Mouse (Mus musculus) brain, embryonic 18.5 days (tissue): Measurements from ENCODE around the gene Cytl1.
A peak's percentile ranks its signal among the peaks of the same experiment; 100 is the strongest.

Experiments used
- DNase-seq: peaks from one replicate; pipeline ENCODE4 v3.0.0-alpha.2; 2012; ENCODE audit warnings: low read depth, low spot score

Cytl1 gene

DNA sequence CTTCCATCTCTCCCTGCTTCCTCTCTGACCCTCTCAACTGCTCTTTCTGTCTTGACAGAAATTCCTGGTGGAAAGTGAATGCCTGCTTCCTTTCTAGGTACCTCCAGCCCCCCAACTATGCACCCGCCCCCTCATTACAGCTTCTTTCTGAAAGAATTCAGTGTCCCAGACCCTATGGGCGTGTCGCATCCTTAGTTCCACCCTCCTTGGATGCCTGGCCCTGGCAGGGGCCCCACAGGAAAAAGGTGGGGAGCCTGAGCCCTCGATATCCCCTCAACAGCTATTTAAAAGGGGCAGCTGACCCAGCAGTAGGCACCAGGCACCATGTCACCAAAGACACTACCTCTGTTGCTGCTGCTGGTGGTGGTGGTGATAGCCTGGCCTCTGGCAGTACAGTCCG lies at the start of gene Cytl1:
Gene Cytl1, plus strand, starts transcription at position 296 of the 400 bp plus-strand sequence.
- no peak for DNase-seq

DNA sequence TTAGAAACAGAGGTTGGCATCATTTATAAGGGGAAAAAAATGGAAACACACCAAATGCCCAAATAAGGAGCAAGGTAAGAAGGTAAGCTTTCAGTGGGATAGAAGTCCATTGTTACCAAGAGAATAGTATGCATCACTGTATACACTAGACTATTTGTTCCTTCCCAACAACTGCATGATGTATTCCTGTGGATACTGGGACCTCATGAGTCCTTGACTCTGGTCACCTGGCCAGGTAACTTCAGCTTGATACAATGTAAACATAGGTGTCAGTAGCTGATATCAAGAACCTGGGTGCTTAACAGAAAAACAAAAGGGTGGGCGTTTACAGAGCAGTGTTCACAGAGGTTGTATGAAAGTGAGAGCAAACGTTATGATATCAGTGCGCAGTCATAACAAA lies 42.6 kb upstream of the Cytl1 start:
- DNase-seq: no peak

DNA sequence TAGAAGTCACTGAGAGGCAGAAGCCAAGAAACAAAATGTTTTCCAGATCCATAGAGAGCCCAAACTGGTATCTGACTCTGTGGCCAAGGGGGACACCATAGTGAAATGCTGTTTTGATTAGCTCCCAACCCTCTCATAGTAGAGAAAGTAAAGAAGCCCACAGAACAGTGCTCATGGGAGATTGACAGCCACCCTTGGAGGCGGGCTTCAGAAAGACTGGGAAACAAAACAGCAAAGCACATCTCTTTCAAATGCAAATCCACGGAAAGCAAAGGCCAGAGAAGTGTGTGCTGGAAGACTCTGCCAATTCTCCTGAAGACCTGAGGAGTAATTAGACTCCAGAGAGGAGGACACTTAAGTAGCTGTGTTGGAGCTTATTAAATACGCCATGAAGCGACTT lies 39.5 kb upstream of the Cytl1 start:
- no peak for DNase-seq

DNA sequence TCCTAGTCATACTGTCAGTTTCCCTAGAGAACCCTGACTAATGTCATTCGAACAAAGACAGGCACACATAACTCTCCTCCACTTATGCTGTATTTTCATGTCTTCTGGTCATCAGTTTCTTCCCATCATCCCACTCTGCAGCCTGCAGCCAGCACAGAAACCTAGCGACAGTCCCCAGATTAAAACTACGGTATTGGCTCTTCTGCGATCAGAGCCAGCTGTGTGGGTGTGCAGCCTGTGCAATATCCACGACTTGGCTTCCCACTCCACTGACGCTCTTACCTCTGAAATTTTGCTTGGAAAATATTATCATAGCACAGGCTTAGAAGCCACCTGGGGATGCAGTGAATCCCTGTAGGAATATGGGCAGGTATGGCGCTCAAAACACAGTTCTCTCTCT lies 38.0 kb upstream of the Cytl1 start:
- no peak for DNase-seq

DNA sequence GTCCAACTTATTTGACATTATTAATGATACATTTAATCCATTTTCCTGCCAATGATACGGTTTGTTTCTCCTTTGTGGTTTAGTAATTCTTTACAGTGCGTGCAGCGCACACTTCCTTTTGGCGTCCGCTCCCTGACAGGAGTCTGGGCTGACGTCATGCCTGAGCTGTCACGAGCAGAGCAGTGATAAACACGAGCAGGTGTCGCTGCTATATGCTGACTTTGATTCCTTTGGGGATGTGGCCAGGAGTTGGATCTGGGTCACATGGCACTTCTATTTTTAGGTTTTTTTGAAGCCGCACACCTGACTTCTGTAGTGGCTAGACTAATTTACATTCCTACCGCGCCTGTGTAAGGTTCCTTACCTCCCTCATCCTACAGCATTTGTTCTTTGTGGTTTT lies 35.6 kb upstream of the Cytl1 start:
- no peak for DNase-seq

DNA sequence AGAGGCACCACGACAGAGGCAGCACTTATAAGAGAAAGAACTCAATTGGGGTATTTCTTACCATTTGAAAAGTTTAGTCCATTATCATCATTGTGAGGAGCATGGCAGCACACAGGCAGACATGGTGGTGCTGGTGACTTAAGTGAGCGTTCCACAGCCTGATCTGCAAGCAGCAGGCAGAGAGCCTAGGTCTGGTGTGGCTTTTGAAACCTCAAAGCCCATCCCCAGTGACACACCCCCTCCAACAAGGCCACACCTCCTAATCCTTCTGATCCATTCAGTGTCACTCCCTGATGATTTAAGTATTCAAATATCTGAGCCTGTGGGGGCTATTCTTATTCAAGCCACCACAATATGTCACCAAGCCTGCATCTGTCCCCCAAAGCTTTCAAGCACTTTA lies 30.4 kb upstream of the Cytl1 start:
- DNase-seq: no peak

DNA sequence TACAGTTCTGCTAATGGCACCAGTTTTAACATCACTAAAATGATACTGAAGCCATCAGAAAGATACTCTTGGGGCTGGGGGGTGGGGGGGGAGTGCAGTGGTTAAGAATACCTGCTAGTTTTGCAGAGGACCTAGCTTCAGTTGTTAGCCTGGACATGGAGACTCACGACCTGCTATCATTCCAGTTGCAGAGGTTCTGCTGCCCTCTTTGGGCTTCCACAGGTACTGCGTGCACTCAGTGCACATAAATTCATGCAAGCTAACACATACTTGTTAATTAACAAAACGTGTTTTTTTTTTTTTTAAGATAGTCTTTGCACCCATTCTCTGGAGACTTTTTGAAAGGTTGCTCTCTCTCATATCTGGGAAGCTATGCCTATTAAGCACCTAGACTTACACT lies 27.2 kb upstream of the Cytl1 start:
- no peak for DNase-seq

DNA sequence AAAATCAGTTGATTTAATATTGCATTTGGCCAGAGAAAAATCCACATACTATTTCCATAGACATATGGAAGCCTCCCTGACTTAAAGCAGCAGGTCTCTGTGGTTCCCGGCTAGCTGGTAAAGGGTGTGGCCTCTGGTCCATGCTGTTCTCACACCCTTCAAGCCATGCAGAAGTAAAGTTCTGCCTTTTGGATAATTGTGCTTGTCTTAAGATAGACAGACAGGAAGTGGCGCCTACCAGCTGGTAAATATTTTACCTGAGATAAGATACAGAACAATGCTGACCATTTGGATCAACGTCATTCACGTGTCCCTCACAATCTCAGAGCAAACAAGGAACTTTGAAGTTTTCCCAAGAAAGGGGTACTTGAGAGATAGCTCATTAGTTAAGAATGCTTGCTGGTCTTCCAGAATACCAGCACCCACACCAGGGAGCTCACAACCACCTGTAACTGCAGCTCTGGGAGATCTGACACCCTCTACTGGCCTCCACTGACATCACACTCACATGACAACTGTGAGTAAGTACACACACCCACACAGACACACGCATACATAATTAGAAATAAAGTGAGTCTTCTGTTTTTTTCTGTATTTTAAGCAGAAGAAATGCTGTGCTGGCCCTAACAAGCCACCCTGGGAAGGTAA lies 25.9 kb upstream of the Cytl1 start:
- no peak for DNase-seq

DNA sequence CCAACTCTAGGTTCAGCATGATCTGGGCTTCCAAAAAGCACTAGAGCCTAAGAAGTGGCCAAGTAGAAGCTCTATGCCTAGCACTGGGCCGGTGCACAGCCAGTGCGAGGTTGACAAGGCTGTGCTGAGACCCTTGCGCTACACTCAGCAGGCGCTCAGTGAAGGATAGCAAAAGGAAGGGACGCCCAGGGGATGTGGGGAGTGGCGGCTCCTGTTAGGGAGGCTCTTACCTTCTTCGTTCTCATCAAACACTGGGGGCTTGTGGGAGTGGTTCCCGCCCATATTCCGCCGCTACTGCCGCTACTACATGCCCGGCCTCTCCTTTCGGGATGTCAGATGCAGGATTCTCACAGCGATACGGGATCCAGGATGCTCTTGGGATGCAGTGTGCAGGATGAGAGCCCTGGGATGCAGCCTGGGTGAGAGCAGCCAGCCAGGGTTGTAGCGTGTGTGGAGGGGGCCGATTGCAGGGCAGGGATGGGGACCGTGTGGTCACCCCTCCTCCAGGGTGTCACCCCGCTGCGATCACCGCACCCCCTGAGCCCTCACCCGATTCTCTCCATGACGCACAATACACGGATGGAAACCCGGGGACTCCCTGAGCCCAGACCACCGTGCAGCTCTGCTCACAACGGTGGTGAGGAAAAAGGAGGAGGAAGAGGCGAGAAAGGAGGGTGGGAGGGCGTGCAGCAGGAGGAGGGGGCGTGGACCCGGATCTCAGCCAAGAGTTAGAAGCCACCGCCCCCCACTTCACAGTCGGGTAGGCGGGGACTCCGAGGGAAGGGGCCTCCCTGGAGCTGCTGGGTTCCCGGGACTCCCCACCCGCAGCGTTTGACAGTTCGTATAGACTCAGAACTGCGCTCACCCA lies 18.6 kb upstream of the Cytl1 start, which contains the start of gene Stk32b:
Gene Stk32b, minus strand, starts transcription at position 667 of the 868 bp plus-strand sequence.
- peak; percentile 64 for DNase-seq

DNA sequence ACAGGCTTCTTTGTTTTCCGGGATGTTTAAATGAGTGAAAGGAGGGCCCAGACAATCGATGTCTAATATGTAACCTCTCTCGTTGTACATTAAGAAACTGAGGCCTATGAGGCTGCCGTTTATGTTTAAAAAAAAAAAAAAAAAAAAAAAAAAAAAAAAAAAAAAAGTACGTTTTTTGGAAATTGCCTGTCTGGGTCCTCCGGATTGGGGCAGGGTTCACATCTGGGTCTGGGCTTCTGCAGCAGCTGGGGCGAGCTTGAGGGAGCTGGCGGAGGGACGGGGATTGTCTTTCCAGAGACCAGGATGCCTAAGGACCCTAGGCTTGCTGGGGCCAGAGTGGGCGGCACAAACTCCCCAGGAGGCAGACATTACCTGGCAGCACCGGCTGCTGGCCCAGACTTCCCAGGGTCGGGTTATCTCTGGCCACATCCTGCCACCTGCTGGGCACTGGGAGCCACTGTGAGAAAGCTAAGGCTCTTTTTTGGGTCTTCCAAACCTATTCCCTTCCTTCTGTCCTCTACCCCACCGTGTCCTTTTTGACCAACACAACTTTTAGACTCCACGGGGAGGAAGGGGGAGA lies 17.8 kb upstream of the Cytl1 start:
- DNase-seq: peak; percentile 49

DNA sequence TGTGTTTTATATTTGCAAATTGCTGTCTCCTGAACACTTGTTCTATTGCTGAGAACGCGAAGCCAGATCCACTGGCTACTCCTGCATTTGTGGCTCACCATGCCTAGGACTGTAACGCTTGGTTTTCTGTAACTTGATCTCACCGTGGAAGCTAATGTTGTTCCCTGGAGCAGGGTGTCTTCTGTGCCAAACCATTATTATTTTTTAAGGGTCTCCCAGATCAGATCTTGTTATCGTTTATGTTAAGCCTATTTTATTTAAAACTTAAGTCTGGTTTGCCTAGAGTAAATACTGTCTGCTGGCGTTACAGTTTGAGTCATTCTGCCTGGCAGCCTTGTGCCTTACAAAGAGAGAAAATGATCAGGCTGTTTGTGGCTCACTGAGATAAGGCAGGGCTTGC lies 14.6 kb upstream of the Cytl1 start:
- DNase-seq: no peak

DNA sequence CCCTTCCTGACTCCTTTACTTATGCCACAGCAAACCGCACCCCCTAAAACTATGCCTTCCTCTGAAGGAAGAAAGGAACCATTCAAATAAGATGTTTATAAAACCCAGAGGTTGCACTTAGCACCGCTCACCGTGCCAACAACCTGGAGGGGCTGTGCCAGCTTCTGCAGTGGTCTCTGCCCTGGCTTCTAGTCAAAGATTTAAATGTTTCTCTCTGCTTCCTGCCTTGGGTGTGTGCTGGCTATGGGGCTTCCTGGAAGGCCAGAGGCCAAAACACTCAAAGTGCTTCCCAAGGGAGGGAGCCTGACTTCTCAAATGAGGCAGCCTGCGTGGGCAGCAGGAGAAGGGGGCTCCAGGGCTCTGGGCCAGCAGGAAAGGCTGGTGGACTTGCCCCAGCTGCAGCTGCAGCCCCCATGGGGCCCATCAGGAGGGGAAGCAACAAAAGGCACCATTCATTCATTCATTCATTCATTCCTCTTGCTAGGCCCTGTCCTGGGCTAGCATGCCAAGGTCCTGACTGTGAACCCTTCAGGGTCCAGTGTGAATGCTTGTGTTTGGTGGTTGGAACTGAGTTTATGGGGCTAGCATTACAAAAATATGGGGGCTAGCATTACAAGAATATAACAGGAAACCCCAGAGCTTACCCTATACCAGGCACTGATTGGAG lies 10.0 kb upstream of the Cytl1 start:
- no peak for DNase-seq

DNA sequence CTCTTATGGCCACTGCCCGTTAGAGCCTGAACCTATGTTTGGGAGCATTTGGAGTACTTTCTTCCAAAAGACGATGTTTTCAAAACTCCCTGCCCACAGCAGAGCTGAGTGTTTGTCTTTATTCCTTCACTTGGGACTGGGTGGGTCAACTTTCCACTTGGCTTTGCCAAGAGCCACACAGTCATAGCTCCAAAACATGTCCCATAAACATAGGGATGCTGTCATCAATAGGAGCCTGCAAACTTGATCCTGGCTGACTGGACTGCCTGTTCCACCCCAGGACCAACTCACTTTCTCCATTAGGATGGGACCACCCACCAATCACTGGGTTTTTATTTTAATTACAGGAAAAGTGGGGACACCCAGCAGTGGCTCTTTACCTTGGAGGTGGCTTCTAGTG lies 4.5 kb upstream of the Cytl1 start:
- no peak for DNase-seq

DNA sequence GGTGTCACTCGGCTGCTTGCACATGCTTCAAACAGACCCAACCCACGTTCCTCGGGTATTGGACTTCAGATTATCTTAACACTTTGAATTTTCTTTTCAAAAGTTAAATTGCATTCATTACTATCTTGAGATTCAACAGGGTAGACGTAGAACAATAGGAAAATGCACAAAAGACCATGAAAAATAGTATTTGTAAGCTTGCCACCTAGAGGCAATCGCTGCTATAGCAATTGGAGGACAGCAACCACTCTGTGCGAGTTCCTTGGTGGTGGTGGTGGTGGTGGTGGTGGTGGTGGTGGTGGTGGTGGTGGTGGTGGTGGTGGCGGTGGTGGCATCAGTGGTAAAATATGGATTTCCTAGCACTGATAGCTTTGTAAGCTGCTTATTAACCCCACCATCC lies 894 bp downstream of the Cytl1 start:
- DNase-seq: no peak

DNA sequence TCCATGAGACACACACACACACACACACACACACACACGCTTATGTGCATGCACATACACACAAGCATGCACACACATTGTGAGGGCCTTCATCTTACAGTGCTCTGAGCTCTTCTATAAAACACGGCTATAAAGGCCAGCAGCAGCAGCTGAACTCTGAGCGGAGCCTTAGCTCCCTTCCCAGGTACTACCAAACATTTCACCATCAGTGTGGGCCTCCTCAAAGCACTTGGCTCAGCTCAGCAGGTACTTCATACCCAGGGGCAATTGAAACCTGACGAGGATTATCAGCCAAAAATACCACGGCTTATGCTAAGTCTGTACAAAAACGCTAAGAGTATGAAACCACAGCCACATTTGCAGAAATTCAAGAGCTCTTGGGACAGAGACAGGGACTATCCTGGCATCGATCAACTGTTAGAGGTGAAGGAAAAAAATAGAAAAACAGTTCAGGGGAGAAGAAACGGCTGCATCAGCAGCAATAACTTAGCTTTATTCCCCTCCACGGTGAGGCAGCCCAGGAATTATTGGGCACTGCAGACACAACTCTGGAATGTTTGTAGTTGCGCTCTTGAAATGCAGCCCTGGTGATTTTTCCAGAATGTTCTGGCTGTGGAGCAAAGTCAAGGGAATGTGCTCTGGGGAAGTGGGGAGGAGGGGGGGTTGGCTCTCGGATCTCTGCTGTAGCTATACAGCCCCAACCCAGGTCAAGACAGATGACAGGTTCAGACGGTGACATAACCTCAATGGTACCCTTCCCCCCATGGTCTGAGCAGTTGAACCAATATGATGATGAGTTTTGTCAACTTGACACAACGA lies 8.8 kb downstream of the Cytl1 start:
- no peak for DNase-seq

DNA sequence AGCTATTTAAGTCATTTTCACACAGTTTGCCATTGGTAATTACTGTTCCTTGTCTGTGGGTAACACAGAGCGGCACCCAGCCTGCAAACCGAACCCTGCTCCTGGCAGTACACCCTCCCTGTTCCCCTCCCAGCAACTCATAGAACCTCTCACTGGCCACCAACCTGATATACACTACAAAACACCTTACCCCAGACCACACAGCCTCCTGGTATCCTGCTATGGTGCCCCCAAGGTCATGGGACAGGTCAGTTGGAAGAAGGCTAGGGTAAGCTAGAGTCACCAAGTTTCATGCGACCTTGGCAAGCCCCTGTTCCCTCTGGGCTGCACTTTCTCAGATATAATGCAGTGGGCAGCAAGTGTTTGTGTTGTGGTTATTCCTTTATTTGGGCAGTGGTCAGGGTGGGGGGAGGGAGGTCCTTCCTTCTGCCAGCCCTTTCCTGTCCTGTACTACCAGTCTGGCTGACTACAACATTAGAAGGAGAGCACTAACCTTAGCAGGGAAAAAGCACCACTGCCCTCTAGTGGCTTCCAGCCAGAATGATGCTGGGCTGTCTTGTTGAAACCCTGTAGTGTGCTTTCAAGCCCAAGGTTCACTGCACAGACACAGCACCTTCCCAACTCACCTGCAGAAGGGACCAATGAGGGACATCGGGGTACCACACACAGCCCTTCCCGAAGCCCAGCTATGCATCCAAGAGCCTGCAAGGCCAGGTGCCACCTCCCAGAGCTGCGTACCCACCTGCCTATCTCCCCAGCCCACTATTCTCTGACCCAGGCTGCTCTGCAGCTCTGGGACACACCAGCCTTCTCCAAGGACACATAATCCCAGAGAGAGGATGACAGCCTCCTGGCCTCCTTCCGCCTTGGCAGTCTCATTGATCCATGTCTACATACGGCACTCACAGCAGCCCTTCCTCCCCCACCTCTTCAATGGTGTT lies 17.0 kb downstream of the Cytl1 start:
- DNase-seq: peak; percentile 28

DNA sequence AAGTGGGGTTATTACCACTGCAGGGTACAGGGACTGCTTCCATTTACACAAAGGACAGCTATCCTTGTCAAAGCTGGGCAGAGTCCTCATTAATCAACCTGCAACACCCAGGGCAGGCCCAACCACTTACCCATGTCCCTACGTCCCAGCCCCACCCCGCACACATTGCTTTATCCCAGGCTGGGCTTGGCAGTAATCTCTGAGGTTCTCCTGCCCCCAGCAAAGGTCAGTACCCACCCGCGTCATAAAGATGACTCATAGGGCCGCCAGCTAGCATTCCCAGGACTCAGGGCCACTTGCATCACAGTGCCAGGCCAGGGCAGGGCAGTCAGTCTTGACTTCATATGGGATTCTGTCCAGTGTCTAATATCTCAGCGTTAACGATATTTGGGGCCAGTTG lies 18.0 kb downstream of the Cytl1 start:
- DNase-seq: no peak

DNA sequence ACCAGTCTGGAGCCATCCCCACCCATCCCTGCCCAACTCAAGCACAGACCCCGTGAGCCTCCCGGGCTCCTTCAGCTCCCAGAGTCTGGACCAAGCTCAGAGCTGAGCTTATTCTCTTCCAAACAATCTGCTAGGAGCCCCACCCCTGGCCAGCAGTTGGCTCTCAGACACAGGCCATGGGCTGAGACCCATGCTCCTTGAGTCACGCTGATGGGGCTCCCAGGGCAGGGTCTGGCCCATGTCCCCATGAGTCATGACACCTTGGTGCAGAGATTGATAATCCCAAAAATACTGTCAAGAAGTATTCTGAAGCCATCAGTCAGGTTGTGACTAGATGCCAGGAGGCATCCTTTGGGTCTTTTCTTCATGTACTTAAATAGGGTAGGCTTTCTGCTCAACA lies 26.7 kb downstream of the Cytl1 start:
- no peak for DNase-seq

DNA sequence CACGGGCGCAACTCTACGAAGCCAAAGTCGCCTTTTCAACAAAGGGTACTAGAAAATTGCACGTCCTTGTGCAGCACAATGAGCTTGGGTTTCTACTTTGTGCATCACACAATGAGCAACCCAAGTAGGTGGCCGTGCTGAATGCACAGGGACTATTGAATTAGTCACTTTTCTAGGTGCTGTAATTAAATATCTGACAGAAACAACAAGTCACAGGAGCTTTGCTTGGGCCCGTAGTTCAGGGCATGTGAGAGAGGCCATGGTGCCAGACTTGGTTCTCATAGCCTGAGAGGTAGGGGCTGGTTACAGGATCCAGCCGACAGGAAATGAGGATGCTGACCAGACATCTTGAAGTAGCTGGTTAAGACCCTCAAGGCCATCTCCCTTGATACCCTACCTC lies 30.5 kb downstream of the Cytl1 start:
- no peak for DNase-seq

DNA sequence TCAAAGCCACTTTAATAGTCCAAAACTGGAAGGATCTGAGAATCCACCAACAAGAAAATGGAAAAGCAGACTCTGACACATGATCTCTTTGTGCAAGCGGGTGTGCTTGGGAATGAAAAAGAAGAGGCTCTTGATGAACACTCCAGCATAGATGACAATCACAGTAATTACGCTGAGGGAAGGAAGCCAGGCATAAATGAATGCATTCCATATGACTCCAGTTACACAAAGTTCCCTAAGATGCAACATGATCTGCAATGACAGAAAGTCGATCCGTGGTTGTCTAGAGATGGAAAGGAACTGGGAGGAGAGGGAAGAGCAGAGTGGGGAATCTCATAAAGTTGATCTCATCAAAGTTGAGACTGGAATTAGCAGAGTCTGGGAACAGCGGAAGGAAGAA lies 31.9 kb downstream of the Cytl1 start:
- DNase-seq: no peak
